Mouse (Mus musculus) limb, embryonic 13.5 days (tissue): ENCODE results near the gene Siva1. TPM values are rescaled to one million over a fixed set of nuclear protein-coding genes. Genes with fewer than 3 reads are reported as not detected.

Experiments used
- ATAC-seq: fragments of 200-750 bp; cut with Nextera tagmentation; 2 replicates; pipeline ENCODE4 v1.8.0; 2017; ENCODE audit warnings: low read depth, moderate number of reproducible peaks, moderate TSS enrichment; ENCODE audit not compliant: low FRiP score
- H3K27ac ChIP-seq: fragments of 300-500 bp; sonication (generic); 2 replicates; pipeline ENCODE4 v1.5.1; 2015; ENCODE audit warnings: inconsistent platforms, mild to moderate bottlenecking, moderate library complexity
- H3K27me3 ChIP-seq: fragments of 300-500 bp; sonication (generic); 2 replicates; pipeline ENCODE4 v1.6.1; 2015; ENCODE audit warnings: mild to moderate bottlenecking, inconsistent platforms
- H3K36me3 ChIP-seq: fragments of 300-500 bp; sonication (generic); 2 replicates; pipeline ENCODE4 v1.6.1; 2015; ENCODE audit warnings: inconsistent platforms, mild to moderate bottlenecking, moderate library complexity
- H3K4me1 ChIP-seq: fragments of 300-500 bp; sonication (generic); 2 replicates; pipeline ENCODE4 v1.6.1; 2015; ENCODE audit warnings: inconsistent platforms
- H3K4me2 ChIP-seq: fragments of 300-500 bp; sonication (generic); replicated peaks from 2 replicates; pipeline ENCODE4 v1.6.1; 2015; ENCODE audit warnings: inconsistent platforms, mild to moderate bottlenecking, moderate library complexity
- H3K4me3 ChIP-seq: fragments of 300-500 bp; sonication (generic); 2 replicates; pipeline ENCODE4 v1.5.1; 2015; ENCODE audit warnings: moderate library complexity, mild to moderate bottlenecking, inconsistent platforms
- H3K9ac ChIP-seq: fragments of 300-500 bp; sonication (generic); 2 replicates; pipeline ENCODE4 v1.6.1; 2015; ENCODE audit warnings: mild to moderate bottlenecking, inconsistent platforms
- H3K9me3 ChIP-seq: fragments of 300-500 bp; sonication (generic); 2 replicates; pipeline ENCODE4 v1.6.1; 2016; ENCODE audit warnings: inconsistent platforms
- WGBS: fragments of 180-500 bp; shearing (Covaris S2); methylation state at CpG from one replicate; pipeline ENCODE4 v1.1.7; 2015; 5-methylcytosine and 5-hydroxymethylcytosine counted together
- polyA plus RNA-seq: library from polyadenylated mRNA; unstranded; fragments of >200 nt; fragmentation: Nextera tagmentation; extraction: Ambion mirVana; gene quantifications from 2 replicates; pipeline ENCODE4 v1.2.1, GENCODE M21; 2015

Siva1 gene
- polyA plus RNA-seq, 1 experiment from 2014 or later, result 246 TPM

- Histone ChIP-seq H3K36me3 (peaks cover 98% of the 10 kb centered on the region), H3K27ac (peak overlapping the region; percentile 55; the same call in 1 of the 2 replicates)
- WGBS, result 82% methylated on average over 11 of the region's 11 CpGs
Observed at GRCm38 (mm10) chr12:112663303-112663702, 18.8 kb downstream of the Siva1 start.

GRCm38 (mm10) chr12:112663716-112664115, 19.2 kb downstream of the Siva1 start:
- no peaks in the 10 kb centered on the region for H3K27me3 ChIP-seq
- H3K36me3 ChIP-seq, result peaks cover 98% of the 10 kb centered on the region
- H3K9ac ChIP-seq, result peak overlapping the region; percentile 39; the same call in 1 of the 2 replicates
- H3K4me2 ChIP-seq, result no peak overlapping the region
- H3K9me3 ChIP-seq, result no peaks in the 10 kb centered on the region
- peak overlapping the region; percentile 55; the same call in 1 of the 2 replicates for H3K27ac ChIP-seq
- WGBS, result 87% methylated on average over 12 of the region's 12 CpGs
- peaks cover 79% of the 10 kb centered on the region for H3K4me1 ChIP-seq
- ATAC-seq, result no peak
- no peak overlapping the region for H3K4me3 ChIP-seq

More at GRCm38 (mm10) chr12:112663303-112663702, 18.8 kb downstream of the Siva1 start:
- Histone ChIP-seq H3K9ac (peak overlapping the region; percentile 39; the same call in 1 of the 2 replicates), H3K4me2 (no peak overlapping the region), H3K27me3 (no peaks in the 10 kb centered on the region), H3K9me3 (no peaks in the 10 kb centered on the region), H3K4me3 (no peak overlapping the region), H3K4me1 (peaks cover 79% of the 10 kb centered on the region)
- ATAC-seq, result no peak

GRCm38 (mm10) chr12:112664124-112664523, 19.6 kb downstream of the Siva1 start:
- no peaks in the 10 kb centered on the region for H3K9me3 ChIP-seq
- no peak overlapping the region for H3K4me3 ChIP-seq
- no peak for ATAC-seq
- 0 out of 2 replicates have a peak overlapping the region, but pooled peaks have one; percentile 39 for H3K9ac ChIP-seq
- no peaks in the 10 kb centered on the region for H3K27me3 ChIP-seq
- H3K4me1 ChIP-seq, result peaks cover 79% of the 10 kb centered on the region
- H3K27ac ChIP-seq, result peak overlapping the region; percentile 55; the same call in 1 of the 2 replicates
- peaks cover 98% of the 10 kb centered on the region for H3K36me3 ChIP-seq
- 62% methylated on average over 2 of the region's 2 CpGs for WGBS
- no peak overlapping the region for H3K4me2 ChIP-seq

- 62% methylated on average over 5 of the region's 5 CpGs for WGBS
- peak overlapping the region; percentile 51 for H3K9ac ChIP-seq
- H3K9me3 ChIP-seq, result no peaks in the 10 kb centered on the region
- peak overlapping the region; percentile 83; the same call in 1 of the 2 replicates for H3K27ac ChIP-seq
- peaks cover 98% of the 10 kb centered on the region for H3K36me3 ChIP-seq
- H3K4me1 ChIP-seq, result peaks cover 79% of the 10 kb centered on the region
- H3K4me3 ChIP-seq, result no peak overlapping the region
- no peak for ATAC-seq
- H3K4me2 ChIP-seq, result no peak overlapping the region
- H3K27me3 ChIP-seq, result no peaks in the 10 kb centered on the region
Observed at GRCm38 (mm10) chr12:112664656-112665055, 20.2 kb downstream of the Siva1 start.

- peak overlapping the region; percentile 51 for H3K9ac ChIP-seq
- peaks cover 98% of the 10 kb centered on the region for H3K36me3 ChIP-seq
- peaks cover 74% of the 10 kb centered on the region for H3K4me1 ChIP-seq
- WGBS, result 54% methylated on average over 18 of the region's 18 CpGs
- H3K4me3 ChIP-seq, result no peak overlapping the region
- H3K27ac ChIP-seq, result peak overlapping the region; percentile 83
- H3K4me2 ChIP-seq, result peak overlapping the region; percentile 34
- ATAC-seq, result no peak
- no peaks in the 10 kb centered on the region for H3K27me3 ChIP-seq
- no peaks in the 10 kb centered on the region for H3K9me3 ChIP-seq
Observed at GRCm38 (mm10) chr12:112665445-112665844, 21.0 kb downstream of the Siva1 start.

GRCm38 (mm10) chr12:112665881-112666544, 21.5 kb downstream of the Siva1 start:
- H3K4me2 ChIP-seq, result peak overlapping the region; percentile 34
- H3K4me1 ChIP-seq, result peaks cover 74% of the 10 kb centered on the region
- H3K27me3 ChIP-seq, result no peaks in the 10 kb centered on the region
- WGBS, result 89% methylated on average over 9 of the region's 9 CpGs
- peaks cover 98% of the 10 kb centered on the region for H3K36me3 ChIP-seq
- H3K9me3 ChIP-seq, result no peaks in the 10 kb centered on the region
- peak overlapping the region; percentile 83; the same call in 1 of the 2 replicates for H3K27ac ChIP-seq
- H3K9ac ChIP-seq, result peak overlapping the region; percentile 51; the same call in 1 of the 2 replicates
- H3K4me3 ChIP-seq, result no peak overlapping the region
- ATAC-seq, result no peak

GRCm38 (mm10) chr12:112667619-112668297, 23.3 kb downstream of the Siva1 start:
- H3K27ac ChIP-seq, result no peak overlapping the region
- peaks cover 90% of the 10 kb centered on the region for H3K36me3 ChIP-seq
- no peaks in the 10 kb centered on the region for H3K9me3 ChIP-seq
- H3K4me3 ChIP-seq, result no peak overlapping the region
- ATAC-seq, result no peak
- H3K27me3 ChIP-seq, result no peaks in the 10 kb centered on the region
- H3K9ac ChIP-seq, result no peak overlapping the region
- 86% methylated on average over 10 of the region's 10 CpGs for WGBS
- no peak overlapping the region for H3K4me2 ChIP-seq
- peaks cover 74% of the 10 kb centered on the region for H3K4me1 ChIP-seq

GRCm38 (mm10) chr12:112670718-112671393, 26.4 kb downstream of the Siva1 start:
- Histone ChIP-seq H3K4me3 (0 out of 2 replicates have a peak overlapping the region, but pooled peaks have one; percentile 100), H3K9me3 (no peaks in the 10 kb centered on the region), H3K36me3 (peaks cover 61% of the 10 kb centered on the region), H3K4me1 (peaks cover 62% of the 10 kb centered on the region), H3K9ac (peak overlapping the region; percentile 51), H3K27ac (peak overlapping the region; percentile 28; the same call in 1 of the 2 replicates), H3K4me2 (peak overlapping the region; percentile 96), H3K27me3 (no peaks in the 10 kb centered on the region)
- no peak for ATAC-seq
- 45% methylated on average over 8 of the region's 9 CpGs for WGBS

GRCm38 (mm10) chr12:112671891-112672290, 27.4 kb downstream of the Siva1 start:
- peaks cover 50% of the 10 kb centered on the region for H3K36me3 ChIP-seq
- H3K4me1 ChIP-seq, result peaks cover 52% of the 10 kb centered on the region
- peak overlapping the region; percentile 100 for H3K4me3 ChIP-seq
- WGBS, result 73% methylated on average over 7 of the region's 7 CpGs
- H3K27ac ChIP-seq, result peak overlapping the region; percentile 28; the same call in 1 of the 2 replicates
- no peaks in the 10 kb centered on the region for H3K9me3 ChIP-seq
- H3K27me3 ChIP-seq, result no peaks in the 10 kb centered on the region
- H3K4me2 ChIP-seq, result peak overlapping the region; percentile 96
- H3K9ac ChIP-seq, result peak overlapping the region; percentile 99
- ATAC-seq, result no peak

- H3K4me3 ChIP-seq, result peak overlapping the region; percentile 100
- peaks cover 54% of the 10 kb centered on the region for H3K4me1 ChIP-seq
- 6% methylated on average over 20 of the region's 21 CpGs for WGBS
- H3K36me3 ChIP-seq, result peaks cover 40% of the 10 kb centered on the region
- H3K9ac ChIP-seq, result peak overlapping the region; percentile 99
- H3K4me2 ChIP-seq, result peak overlapping the region; percentile 96
- peak; percentile 24 for ATAC-seq
- peak overlapping the region; percentile 94 for H3K27ac ChIP-seq
- H3K9me3 ChIP-seq, result no peaks in the 10 kb centered on the region
- H3K27me3 ChIP-seq, result peaks cover 10% of the 10 kb centered on the region
Observed at GRCm38 (mm10) chr12:112672744-112673575, 28.5 kb downstream of the Siva1 start.

GRCm38 (mm10) chr12:112673576-112674091, 29.2 kb downstream of the Siva1 start:
- Histone ChIP-seq H3K4me3 (peak overlapping the region; percentile 100), H3K27ac (peak overlapping the region; percentile 94), H3K9ac (peak overlapping the region; percentile 99), H3K4me1 (peaks cover 60% of the 10 kb centered on the region), H3K36me3 (peaks cover 33% of the 10 kb centered on the region), H3K27me3 (peaks cover 17% of the 10 kb centered on the region), H3K9me3 (no peaks in the 10 kb centered on the region), H3K4me2 (peak overlapping the region; percentile 96)
- peak; percentile 6; the same call in 1 of the 2 replicates for ATAC-seq
- under 1% methylated on average over 46 of the region's 68 CpGs for WGBS
